In the genomic region with DNA sequence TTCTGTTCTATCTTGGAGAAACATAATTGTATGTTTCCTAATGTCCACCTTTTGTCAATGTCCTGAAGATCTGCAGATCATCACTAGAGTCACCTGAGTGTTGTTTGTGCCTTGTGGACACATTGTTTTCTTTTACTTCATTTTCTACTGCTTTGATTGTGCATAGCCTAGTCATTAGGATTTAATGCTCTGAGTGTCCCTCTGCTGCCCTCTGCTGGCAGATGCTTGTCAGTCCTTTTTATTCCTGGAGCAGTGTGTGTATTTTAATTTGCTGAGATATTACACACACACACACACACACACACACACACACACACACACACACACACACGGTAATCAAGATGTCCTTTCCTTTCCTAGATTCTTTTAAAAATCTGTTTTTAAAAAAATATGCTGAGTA, we compare ENCODE assay signal across 7 mouse cellular contexts. TPM values are rescaled to one million over a fixed set of nuclear protein-coding genes. Genes with fewer than 3 reads are reported as not detected.
DNase-seq lines count a peak whose midpoint lies in the region; ATAC-seq and TF ChIP-seq lines count a peak whose summit lies in the region.

No protein-coding gene starts in this region.

- ATAC-seq in G1E (ENCODE audit: extremely low read depth, insufficient number of reproducible peaks, low FRiP score, poor library complexity, severe bottlenecking), result peak; percentile 60

- no peak overlapping the region for H3K9ac ChIP-seq in heart, adult 2 months (ENCODE audit: low read depth, low read length)

- 0 out of 2 replicates have a peak, but pooled peaks have one; percentile 23 for TF ChIP-seq EP300 in heart, adult 2 months (IDR thresholded peaks at IDR 0.05; ENCODE audit: insufficient read depth, low read depth, low read length)

- WGBS in heart, adult 2 months, result 22% methylated on average over 1 of the region's 1 CpGs

- H3K27ac ChIP-seq in heart, adult 2 months, result no peak overlapping the region

- H3K27me3 ChIP-seq in G1E (ENCODE audit: insufficient read depth, low read length), result no peaks in the 10 kb centered on the region
- no peaks in the 10 kb centered on the region for H3K27me3 ChIP-seq in heart, adult 2 months (ENCODE audit: control insufficient read depth, insufficient read depth, low read length)

- no peaks in the 10 kb centered on the region for H3K4me1 ChIP-seq in G1E (ENCODE audit: insufficient read depth, low read depth, low read length)
- no peaks in the 10 kb centered on the region for H3K4me1 ChIP-seq in heart, adult 2 months (ENCODE audit: control insufficient read depth, insufficient read depth, low read length)

- no peaks in the 10 kb centered on the region for H3K9me3 ChIP-seq in G1E (replicated peaks)

- DNase-seq in G1E (ENCODE audit: low spot score), result peak; percentile 30
- peak; percentile 76 for DNase-seq in adrenal gland, adult 2 months
- DNase-seq in embryo, embryonic 10.5 days (ENCODE audit: low spot score), result peak; percentile 90
- peak; percentile 71 to 83 for DNase-seq in heart, adult 2 months
- DNase-seq in layer of hippocampus, adult 9-11 months, result peak; percentile 82
- peak; percentile 91 for DNase-seq in lung, postnatal 36 days
- DNase-seq in spleen, adult 18-20 months, result peak; percentile 40 to 79

- peak; percentile 45; the same call in 1 of the 2 replicates for TF ChIP-seq CTCF in G1E (IDR thresholded peaks at IDR 0.05; ENCODE audit: low read depth, low read length)
- TF ChIP-seq CTCF in heart, adult 2 months (IDR thresholded peaks at IDR 0.05), result peak; percentile 80

- peaks cover 82% of the 10 kb centered on the region for H3K36me3 ChIP-seq in G1E (replicated peaks)
- 0 out of 2 replicates have a peak, but pooled peaks cover 3% of the 10 kb centered on the region for H3K36me3 ChIP-seq in heart, adult 2 months (ENCODE audit: control insufficient read depth, insufficient read depth, low read length)

- no peaks in the 10 kb centered on the region for H3K79me2 ChIP-seq in heart, adult 2 months (replicated peaks; ENCODE audit: control insufficient read depth, insufficient read depth, low read length)

- H3K4me3 ChIP-seq in G1E (ENCODE audit: low read depth, low read length), result no peak overlapping the region
- H3K4me3 ChIP-seq in heart, adult 2 months, result no peak overlapping the region

- no peak for TF ChIP-seq POLR2A in heart, adult 2 months (IDR thresholded peaks at IDR 0.05; ENCODE audit: insufficient read depth, low read depth, low read length)

- intact Hi-C loops in heart, adult 2 months (cut with DNase I), result loop anchor here (1.0 to 5.0 kb wide), 2 partner anchors 148 to 1224 kb away; no protein-coding TSS in a partner anchor

RNA-seq across cellular contexts. Expression of a gene that starts 59.8 kb away (rescaled TPM):
- total RNA-seq in G1E (2014; fragmentation: Nextera tagmentation) (55.7 and 63.7 TPM in 2 replicates), G1E (2017) (44.6 and 49.7 TPM in 2 replicates)
- polyA plus RNA-seq in G1E (2012), result 9.6 and 11.8 TPM in 2 replicates
- total RNA-seq in adrenal gland, adult 2 months (2021), result 10 to 100 TPM; 32.9 to 34.0 TPM
- polyA plus RNA-seq in adrenal gland, adult 2 months (2012; rRNA removed), result 8.5 and 10.7 TPM in 2 replicates
- 10 to 100 TPM; 44.5 to 51.1 TPM for total RNA-seq in heart, adult 2 months (2021)
- 11.6 and 19.0 TPM in 2 replicates for polyA plus RNA-seq in heart, adult 2 months (2012; rRNA removed)

Comparison
In these comparisons a context has a peak if more than half of its experiments do, and no peak if none do; other contexts are left out.
1. DNase-seq: peak in every context shown above with its lines; median percentile 91 in lung, postnatal 36 days; 90 in embryo, embryonic 10.5 days; 82 in layer of hippocampus, adult 9-11 months; 77 in heart, adult 2 months; 76 in adrenal gland, adult 2 months; 60 in spleen, adult 18-20 months; 30 in G1E.